Mouse (Mus musculus): ENCODE results near the gene Lypd6. TPM values are rescaled to one million over a fixed set of nuclear protein-coding genes. Genes with fewer than 3 reads are reported as not detected.

The Lypd6 gene
- total RNA-seq, 2 experiments from 2014 or later, result 0.82 to 1.3 TPM

- no peak overlapping the region for H3K4me3 ChIP-seq
- H3K27ac ChIP-seq, result no peak overlapping the region
- no peak for TF ChIP-seq CTCF (IDR thresholded peaks at IDR 0.05)
- no peak for DNase-seq
- intact Hi-C loops (cut with DNase I), result no loop called here
These were observed 5.9 kb downstream of the Lypd6 start for GRCm38 (mm10) chr2:50072158-50072557.

- intact Hi-C loops (cut with DNase I), result no loop called here
- no peak for TF ChIP-seq CTCF (IDR thresholded peaks at IDR 0.05)
- DNase-seq, result no peak
- Histone ChIP-seq H3K4me3 (no peak overlapping the region), H3K27ac (no peak overlapping the region)
These were observed 18.5 kb downstream of the Lypd6 start for GRCm38 (mm10) chr2:50084746-50085145.

- H3K4me3 ChIP-seq, result no peak overlapping the region
- intact Hi-C loops (cut with DNase I), result no loop called here
- no peak for DNase-seq
- no peak for TF ChIP-seq CTCF (IDR thresholded peaks at IDR 0.05)
- no peak overlapping the region for H3K27ac ChIP-seq
These were observed 21.5 kb downstream of the Lypd6 start for GRCm38 (mm10) chr2:50087761-50088160.

DNA sequence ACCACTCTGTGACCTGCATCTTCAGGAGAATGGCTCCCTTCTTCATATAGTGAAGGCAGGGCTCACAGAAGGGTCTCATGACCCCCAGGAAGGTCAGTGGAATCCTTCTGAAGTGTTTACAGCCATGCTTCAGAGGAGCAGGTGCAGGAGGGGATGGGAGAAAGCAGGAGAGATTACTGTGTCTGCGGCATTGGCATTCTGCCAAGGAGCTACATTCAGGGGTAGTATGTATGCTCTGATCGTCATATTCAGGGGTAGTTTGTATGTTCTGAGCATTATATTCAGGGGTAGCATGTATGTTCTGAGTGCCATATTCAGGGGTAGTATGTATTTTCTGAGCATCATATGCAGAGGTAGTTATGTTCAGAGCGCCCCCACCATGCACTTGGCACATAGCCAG is 30.1 kb downstream of the Lypd6 start:
- intact Hi-C loops (cut with DNase I), result no loop called here
- no peak overlapping the region for H3K4me3 ChIP-seq
- no peak overlapping the region for H3K27ac ChIP-seq
- no peak for DNase-seq
- no peak for TF ChIP-seq CTCF (IDR thresholded peaks at IDR 0.05)

- intact Hi-C loops (cut with DNase I), result no loop called here
- DNase-seq, result no peak
- Histone ChIP-seq H3K27ac (no peak overlapping the region), H3K4me3 (no peak overlapping the region)
- no peak for TF ChIP-seq CTCF (IDR thresholded peaks at IDR 0.05)
These were observed 34.3 kb downstream of the Lypd6 start for GRCm38 (mm10) chr2:50100364-50101151.

DNA sequence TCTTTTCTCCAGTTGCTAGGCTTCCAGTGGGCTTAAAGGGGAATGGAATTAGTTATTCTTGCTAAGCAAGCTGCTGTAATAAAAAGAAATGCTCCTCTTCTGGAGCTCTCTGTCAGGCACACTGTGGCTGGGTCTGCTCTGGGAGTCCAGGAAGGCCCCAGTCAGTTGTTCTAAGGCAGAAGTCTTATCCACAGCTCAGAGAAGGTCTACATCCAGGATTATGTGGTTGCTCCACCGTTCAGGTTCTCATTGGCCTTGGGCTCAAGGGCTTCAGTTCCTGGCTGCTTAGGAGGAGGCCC is 34.9 kb downstream of the Lypd6 start:
- DNase-seq, result no peak
- intact Hi-C loops (cut with DNase I), result no loop called here
- Histone ChIP-seq H3K27ac (no peak overlapping the region), H3K4me3 (no peak overlapping the region)
- TF ChIP-seq CTCF (IDR thresholded peaks at IDR 0.05), result no peak

GRCm38 (mm10) chr2:50103850-50104503 is 37.7 kb downstream of the Lypd6 start:
- no peak for TF ChIP-seq CTCF (IDR thresholded peaks at IDR 0.05)
- intact Hi-C loops (cut with DNase I), result no loop called here
- DNase-seq, result no peak
- no peak overlapping the region for H3K27ac ChIP-seq
- no peak overlapping the region for H3K4me3 ChIP-seq

DNA sequence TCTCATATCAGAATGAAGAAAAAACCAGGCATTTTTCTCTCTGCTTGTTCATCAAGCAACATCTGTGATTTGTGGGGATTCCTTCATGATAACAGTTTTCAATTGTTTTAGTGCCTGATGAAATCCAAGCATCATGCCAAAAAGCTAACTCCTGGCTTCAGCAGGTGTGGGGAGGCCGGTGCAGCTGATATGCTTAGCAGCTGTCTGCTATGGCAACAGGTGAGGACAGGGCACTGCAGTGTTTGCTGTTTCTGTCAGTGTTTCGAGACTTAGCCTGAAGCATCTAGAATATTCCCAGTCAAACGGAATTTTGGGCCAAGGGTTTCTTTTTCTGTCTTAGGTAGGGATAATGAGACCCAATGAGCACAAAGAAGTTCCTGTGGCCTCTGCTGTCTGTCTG is 39.4 kb downstream of the Lypd6 start:
- no peak overlapping the region for H3K27ac ChIP-seq
- TF ChIP-seq CTCF (IDR thresholded peaks at IDR 0.05), result no peak
- H3K4me3 ChIP-seq, result no peak overlapping the region
- no peak for DNase-seq
- intact Hi-C loops (cut with DNase I), result no loop called here

- no peak overlapping the region for H3K4me3 ChIP-seq
- H3K27ac ChIP-seq, result no peak overlapping the region
- intact Hi-C loops (cut with DNase I), result no loop called here
- no peak for DNase-seq
- no peak for TF ChIP-seq CTCF (IDR thresholded peaks at IDR 0.05)
These were observed 39.8 kb downstream of the Lypd6 start for GRCm38 (mm10) chr2:50105992-50106391.

GRCm38 (mm10) chr2:50106879-50107278 is 40.6 kb downstream of the Lypd6 start:
- Histone ChIP-seq H3K4me3 (no peak overlapping the region), H3K27ac (no peak overlapping the region)
- no peak for TF ChIP-seq CTCF (IDR thresholded peaks at IDR 0.05)
- intact Hi-C loops (cut with DNase I), result no loop called here
- no peak for DNase-seq

DNA sequence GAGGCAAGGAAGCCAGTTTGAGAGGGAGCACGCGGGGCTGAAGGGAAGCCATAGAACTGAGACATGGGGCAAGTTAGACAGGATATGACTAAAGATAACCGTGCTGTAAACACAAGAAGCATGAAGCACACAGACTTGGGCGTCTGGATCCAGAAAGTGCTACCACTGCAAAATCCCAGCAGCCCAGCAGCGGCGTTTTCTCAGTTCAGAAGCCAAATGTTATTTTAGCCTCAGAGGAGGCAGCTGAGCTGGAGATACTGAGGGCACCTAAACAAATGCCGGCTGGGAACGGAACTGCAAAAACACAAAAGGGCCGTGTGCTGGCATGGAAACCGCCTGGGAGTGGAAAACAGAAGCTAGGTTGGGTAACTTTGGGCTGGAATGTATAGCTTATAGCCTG is 43.9 kb downstream of the Lypd6 start:
- intact Hi-C loops (cut with DNase I), result no loop called here
- TF ChIP-seq CTCF (IDR thresholded peaks at IDR 0.05), result no peak
- Histone ChIP-seq H3K27ac (peak overlapping the region; percentile 81), H3K4me3 (peak overlapping the region; percentile 53)
- DNase-seq, result peak; percentile 40

DNA sequence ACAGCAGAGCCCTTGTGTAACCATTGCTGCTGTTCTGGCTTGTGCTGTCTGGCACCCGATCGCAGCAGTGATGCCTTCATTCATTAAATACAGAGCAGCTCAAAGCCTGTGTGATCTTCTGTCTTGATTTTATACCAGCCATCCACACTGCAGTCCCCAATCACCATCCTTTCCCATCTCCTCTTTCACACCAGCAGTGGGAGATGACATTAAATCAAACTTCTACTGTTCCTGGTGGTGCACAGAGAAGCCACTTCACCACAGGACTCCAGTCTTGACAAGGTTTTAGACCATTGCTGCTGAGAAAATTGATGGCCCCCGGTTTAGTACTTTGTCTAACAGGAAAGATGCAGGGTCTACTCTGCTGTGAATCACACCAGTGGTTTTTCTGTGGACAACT is 44.9 kb downstream of the Lypd6 start:
- no peak for DNase-seq
- no peak overlapping the region for H3K27ac ChIP-seq
- intact Hi-C loops (cut with DNase I), result no loop called here
- TF ChIP-seq CTCF (IDR thresholded peaks at IDR 0.05), result no peak
- H3K4me3 ChIP-seq, result no peak overlapping the region

DNA sequence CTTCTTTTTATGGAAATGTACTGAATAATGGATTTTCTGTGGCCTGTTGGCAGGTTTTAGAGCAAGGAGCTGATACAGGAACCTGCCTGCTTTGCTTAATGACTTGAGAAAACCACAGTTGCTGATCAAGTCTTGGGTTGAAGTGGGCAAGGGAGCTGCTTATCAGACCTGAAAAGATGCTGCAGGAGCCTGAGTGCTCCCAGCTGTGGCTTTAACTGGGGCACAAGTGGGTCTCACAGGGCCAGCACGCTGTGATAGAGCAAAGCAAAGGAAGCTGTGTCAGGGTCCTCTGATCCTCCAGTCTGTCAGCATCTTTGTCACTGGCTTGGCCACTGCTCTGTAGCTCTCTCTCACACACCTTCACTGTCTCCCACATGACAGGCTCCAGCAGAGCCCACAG is 45.4 kb downstream of the Lypd6 start:
- TF ChIP-seq CTCF (IDR thresholded peaks at IDR 0.05), result no peak
- intact Hi-C loops (cut with DNase I), result no loop called here
- H3K4me3 ChIP-seq, result no peak overlapping the region
- no peak for DNase-seq
- H3K27ac ChIP-seq, result no peak overlapping the region

DNA sequence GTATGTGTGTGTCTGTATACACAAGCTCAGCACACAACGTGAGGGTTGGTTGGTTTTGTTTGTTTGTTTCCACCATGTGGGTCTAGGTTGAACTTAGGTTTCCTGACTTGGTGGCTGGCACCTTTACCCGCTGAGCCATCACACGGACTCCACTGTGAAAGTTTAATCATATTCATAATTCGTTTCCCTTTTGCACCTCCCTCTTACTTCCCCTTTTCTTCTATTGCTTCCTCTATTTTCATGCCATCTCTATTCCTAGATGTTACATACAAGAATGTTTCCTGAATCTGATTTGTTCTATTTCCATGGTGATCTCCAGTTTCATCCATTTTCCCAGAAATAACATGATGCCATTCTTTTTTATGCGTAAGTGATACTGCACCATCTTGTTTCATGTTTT is 46.2 kb downstream of the Lypd6 start:
- Histone ChIP-seq H3K27ac (no peak overlapping the region), H3K4me3 (no peak overlapping the region)
- DNase-seq, result no peak
- intact Hi-C loops (cut with DNase I), result no loop called here
- no peak for TF ChIP-seq CTCF (IDR thresholded peaks at IDR 0.05)

Data from gastrocnemius, adult 2 months (tissue).